Mouse (Mus musculus) C2C12 (cell line): ENCODE measurements around the gene 4930469K13Rik. TPM values are rescaled to one million over a fixed set of nuclear protein-coding genes. Genes with fewer than 3 reads are reported as not detected.

Experiments used
- H3K27me3 ChIP-seq: one replicate; pipeline ENCODE4 v1.6.1; 2011; ENCODE audit not compliant: control insufficient read depth, insufficient read depth, insufficient read length
- H3K36me3 ChIP-seq: one replicate; pipeline ENCODE4 v1.6.1; 2011; ENCODE audit not compliant: control insufficient read depth, insufficient read depth
- H3K4me3 ChIP-seq: one replicate; pipeline ENCODE4 v1.5.1; 2011; ENCODE audit warnings: mild to moderate bottlenecking, control low read depth; ENCODE audit not compliant: poor library complexity, insufficient read depth, severe bottlenecking
- H3K79me2 ChIP-seq: one replicate; pipeline ENCODE4 v1.6.1; 2011; ENCODE audit not compliant: control insufficient read depth, insufficient read depth
- H3K79me3 ChIP-seq: one replicate; pipeline ENCODE4 v1.6.1; 2011; ENCODE audit warnings: low read depth, control low read depth
- H3ac ChIP-seq: one replicate; pipeline ENCODE3; 2011; ENCODE audit warnings: low read depth; ENCODE audit not compliant: control insufficient read depth, insufficient read length
- CEBPB ChIP-seq: IDR thresholded peaks from one replicate; pipeline ENCODE4 v1.6.1; 2011; ENCODE audit warnings: low read depth, mild to moderate bottlenecking, control low read depth, moderate library complexity
- CTCF ChIP-seq: IDR thresholded peaks from one replicate; pipeline ENCODE4 v1.5.1; 2011; ENCODE audit not compliant: control insufficient read depth, insufficient read depth, insufficient read length
- FOSL1 ChIP-seq: IDR thresholded peaks from one replicate; pipeline ENCODE4 v1.8.0; 2011; ENCODE audit warnings: mild to moderate bottlenecking, low read length; ENCODE audit not compliant: poor library complexity, insufficient read depth, severe bottlenecking
- MAX ChIP-seq: IDR thresholded peaks from one replicate; pipeline ENCODE4 v1.6.1; 2011; ENCODE audit warnings: mild to moderate bottlenecking, control low read depth
- MYOD1 ChIP-seq: IDR thresholded peaks from one replicate; pipeline ENCODE4 v1.6.1; 2011; ENCODE audit warnings: low read depth; ENCODE audit not compliant: control insufficient read depth, insufficient read length
- MYOG ChIP-seq: IDR thresholded peaks from one replicate; pipeline ENCODE4 v1.6.1; 2011; ENCODE audit not compliant: control insufficient read depth, insufficient read length; ENCODE audit errors: extremely low read depth
- USF1 ChIP-seq: IDR thresholded peaks from one replicate; pipeline ENCODE4 v1.6.1; 2011; ENCODE audit warnings: low read depth, mild to moderate bottlenecking, control low read depth, moderate library complexity
- polyA plus RNA-seq: library from polyadenylated mRNA; unstranded; fragments of >200 nt; fragmentation: generic; extraction: Trizol; gene quantifications from one replicate; pipeline ENCODE4 v1.2.1, GENCODE M21; 2012; ENCODE audit warnings: missing spikeins

The 4930469K13Rik gene
- polyA plus RNA-seq, 1 experiment = not detected

- H3K27me3 ChIP-seq = no peaks in the 10 kb centered on the region
- no peak overlapping the region for H3ac ChIP-seq
- no peaks in the 10 kb centered on the region for H3K79me3 ChIP-seq
- no peaks in the 10 kb centered on the region for H3K79me2 ChIP-seq
- no peak overlapping the region for H3K4me3 ChIP-seq
- no peaks in the 10 kb centered on the region for H3K36me3 ChIP-seq
- TF ChIP-seq MAX (no peak), CEBPB (no peak), FOSL1 (no peak), MYOD1 (no peak), MYOG (no peak), CTCF (no peak), USF1 (no peak)
These were observed 97.9 kb downstream of the 4930469K13Rik start for GRCm38 (mm10) chr11:34000416-34000815.

DNA sequence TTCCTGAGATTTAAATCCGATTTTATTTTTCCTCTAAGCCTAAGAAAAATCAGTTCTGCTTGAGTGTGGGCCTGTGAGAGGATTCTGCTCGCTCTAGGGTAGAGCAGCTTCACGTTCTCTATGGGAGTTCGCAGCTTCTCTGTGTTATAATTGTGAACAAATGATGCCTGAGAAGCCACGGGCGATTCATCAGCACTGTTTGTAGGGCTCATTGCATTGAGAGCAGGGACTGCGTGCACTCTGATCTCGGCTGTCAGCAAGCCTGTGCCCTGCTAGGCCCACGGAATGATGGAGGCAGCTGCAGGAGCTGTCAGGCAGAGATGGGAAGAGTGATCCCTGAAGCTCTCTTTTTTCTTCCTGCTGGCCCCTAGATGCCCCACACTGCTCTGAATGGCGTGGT, 100.1 kb downstream of the 4930469K13Rik start:
- Histone ChIP-seq H3K79me3 (no peaks in the 10 kb centered on the region), H3ac (no peak overlapping the region), H3K4me3 (no peak overlapping the region), H3K36me3 (no peaks in the 10 kb centered on the region), H3K27me3 (no peaks in the 10 kb centered on the region), H3K79me2 (no peaks in the 10 kb centered on the region)
- TF ChIP-seq USF1 (no peak), CTCF (no peak), FOSL1 (no peak), CEBPB (no peak), MAX (no peak), MYOD1 (no peak), MYOG (no peak)

DNA sequence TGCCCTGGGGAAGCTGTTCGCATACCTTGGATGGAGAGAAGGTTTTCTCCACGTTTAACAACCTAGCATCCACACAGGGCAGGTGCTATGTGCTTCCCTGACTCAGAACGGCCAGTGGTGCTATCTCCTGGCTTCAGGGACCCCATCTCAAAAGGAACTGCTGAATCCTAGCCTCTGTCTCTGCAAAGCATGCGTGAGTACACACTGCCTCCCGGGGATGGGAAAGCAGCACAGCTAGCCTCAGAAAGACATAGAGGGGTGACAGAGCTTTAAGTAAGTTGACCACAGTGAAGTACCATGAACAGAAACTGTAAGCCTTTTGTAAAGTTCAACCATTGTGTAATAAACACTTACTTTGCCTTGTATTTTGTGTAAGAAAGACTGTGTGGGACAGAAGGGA, 104.9 kb downstream of the 4930469K13Rik start:
- H3K27me3 ChIP-seq = no peaks in the 10 kb centered on the region
- H3K79me2 ChIP-seq = no peaks in the 10 kb centered on the region
- no peaks in the 10 kb centered on the region for H3K36me3 ChIP-seq
- no peak overlapping the region for H3K4me3 ChIP-seq
- H3ac ChIP-seq = no peak overlapping the region
- H3K79me3 ChIP-seq = no peaks in the 10 kb centered on the region
- TF ChIP-seq MYOG = no peak

DNA sequence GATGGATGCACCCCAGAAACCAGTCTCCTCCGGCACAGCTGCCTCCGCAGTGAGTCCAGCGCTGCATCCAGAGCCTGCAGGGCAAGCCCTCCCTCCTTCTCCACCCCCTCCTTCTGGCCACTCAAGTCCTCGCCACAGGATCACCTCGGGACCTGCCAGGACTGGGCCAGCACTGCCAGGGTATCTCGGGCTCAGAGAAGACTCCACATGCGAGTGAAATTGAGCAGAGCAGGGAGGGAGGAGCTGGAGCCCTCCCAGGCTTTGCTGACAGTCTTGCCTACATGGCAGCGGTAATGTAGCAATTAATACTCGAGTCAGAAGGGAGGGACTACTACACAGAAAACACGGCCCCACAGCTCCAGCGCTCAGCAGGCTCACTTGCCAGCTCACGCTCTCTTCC, 105.4 kb downstream of the 4930469K13Rik start, which contains the start of gene Kcnip1:
Gene Kcnip1 (minus strand): TSS at position 215 of the 400 bp plus-strand sequence.
- no peaks in the 10 kb centered on the region for H3K36me3 ChIP-seq
- no peak within 1 kb of the TSS for H3ac ChIP-seq
- no peaks in the 10 kb centered on the region for H3K27me3 ChIP-seq
- H3K79me3 ChIP-seq = no peaks in the 10 kb centered on the region
- no peak within 1 kb of the TSS for H3K4me3 ChIP-seq
- TF ChIP-seq MAX (no peak), MYOD1 (no peak), CEBPB (no peak), CTCF (no peak), MYOG (no peak), FOSL1 (no peak), USF1 (no peak)
- H3K79me2 ChIP-seq = no peaks in the 10 kb centered on the region

DNA sequence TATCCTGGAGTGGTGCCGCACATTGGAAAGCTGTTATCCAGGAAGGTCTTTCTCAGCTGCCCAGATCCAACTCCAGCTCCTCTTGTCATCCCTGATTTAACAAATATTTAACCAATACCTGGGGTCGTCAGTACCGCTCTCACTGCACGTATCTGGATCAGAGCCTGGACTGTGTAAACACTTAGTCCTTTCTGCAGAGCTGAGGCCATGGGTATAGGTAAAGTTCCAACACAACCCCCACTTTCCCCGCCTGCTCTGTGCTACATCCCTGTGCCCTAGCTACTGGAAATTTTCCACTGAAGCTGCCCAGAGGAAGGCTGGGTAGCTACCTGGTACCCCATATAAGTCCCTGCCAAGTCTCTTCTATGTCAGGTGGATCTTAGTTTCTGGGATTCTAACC, 108.4 kb downstream of the 4930469K13Rik start:
- TF ChIP-seq MYOD1 (no peak), MAX (no peak), CTCF (no peak), FOSL1 (no peak)
- Histone ChIP-seq H3K79me2 (no peaks in the 10 kb centered on the region), H3K4me3 (no peak overlapping the region), H3ac (no peak overlapping the region), H3K27me3 (no peaks in the 10 kb centered on the region), H3K36me3 (no peaks in the 10 kb centered on the region), H3K79me3 (no peaks in the 10 kb centered on the region)

DNA sequence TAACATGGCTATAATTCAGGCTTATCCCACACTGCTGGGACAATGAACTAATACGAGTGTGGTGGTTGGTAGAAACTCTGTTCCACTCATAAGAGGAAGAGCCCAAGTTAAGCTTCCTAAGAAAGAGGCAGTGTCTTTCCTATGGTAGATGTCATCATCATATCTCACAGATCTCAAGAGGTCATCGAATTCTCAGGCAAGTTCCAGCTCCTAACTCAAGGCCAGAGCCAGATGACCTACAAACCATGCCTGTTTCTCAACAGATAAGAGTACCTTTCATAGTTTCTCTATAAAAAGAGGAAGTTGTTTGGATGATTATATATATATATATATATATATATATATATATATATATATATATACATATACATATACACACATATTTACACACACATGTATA, 111.8 kb downstream of the 4930469K13Rik start:
- H3K79me3 ChIP-seq = no peaks in the 10 kb centered on the region
- H3K4me3 ChIP-seq = no peak overlapping the region
- TF ChIP-seq MYOD1 (no peak), MAX (no peak), FOSL1 (no peak), USF1 (no peak), CTCF (no peak), CEBPB (no peak), MYOG (no peak)
- H3K27me3 ChIP-seq = no peaks in the 10 kb centered on the region
- no peaks in the 10 kb centered on the region for H3K36me3 ChIP-seq
- H3K79me2 ChIP-seq = no peaks in the 10 kb centered on the region
- H3ac ChIP-seq = no peak overlapping the region
